Mouse (Mus musculus): ENCODE data around the gene Bnip1.

The Bnip1 gene

DNA sequence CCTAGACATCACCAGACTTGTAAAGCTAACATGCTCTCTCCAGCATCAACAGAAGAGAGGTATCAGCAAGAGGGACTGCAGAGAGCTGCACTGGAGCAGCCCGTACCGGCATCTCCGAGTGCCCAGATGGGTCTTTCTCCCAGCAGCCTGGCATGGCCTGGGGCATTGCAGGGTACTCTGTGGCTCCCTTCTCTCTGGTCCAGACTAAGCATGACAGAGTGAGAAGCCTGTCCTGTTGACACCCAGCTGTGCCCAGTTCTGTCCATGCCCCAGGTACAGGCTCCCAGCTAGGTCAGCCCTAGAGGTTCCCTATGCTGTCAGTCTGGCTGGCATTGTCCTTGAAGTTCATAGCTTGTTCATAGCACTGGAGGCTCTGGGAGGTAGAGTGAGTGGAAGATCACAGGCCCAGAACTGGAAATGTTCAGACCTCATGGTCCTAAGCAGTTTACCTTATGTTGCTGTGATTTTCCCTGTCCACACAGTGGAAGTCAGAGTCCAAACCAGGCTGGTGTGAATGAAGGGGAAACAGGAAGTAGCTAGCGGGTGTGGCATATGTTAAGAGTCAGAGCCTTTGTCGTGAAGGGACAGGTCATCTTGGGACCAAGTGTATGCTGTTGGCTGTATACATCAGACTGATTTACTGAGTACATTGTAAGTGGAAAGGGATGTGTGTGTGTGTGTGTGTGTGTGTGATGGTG lies 12.4 kb downstream of the Bnip1 start:
- DNase-seq (ENCODE audit: low read depth, low spot score), result no peak

DNA sequence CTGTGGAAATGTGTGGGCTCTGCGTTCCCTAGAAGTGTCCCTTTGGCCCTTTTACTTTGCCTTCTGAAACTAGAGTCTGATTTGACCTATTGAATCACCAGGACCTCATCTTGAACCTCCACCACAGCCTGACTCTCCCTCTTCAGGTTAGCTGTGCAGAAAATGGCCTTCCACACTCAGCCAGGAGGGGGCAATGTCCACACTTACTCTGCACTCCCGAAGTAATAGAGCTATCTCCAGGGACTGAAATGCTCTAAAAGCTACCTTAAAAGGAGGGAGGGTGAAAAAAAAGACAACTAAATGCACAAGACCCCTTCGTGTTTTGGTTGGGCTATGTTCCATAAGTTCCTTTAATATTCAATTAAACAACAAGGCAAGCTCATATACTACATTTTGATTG lies 13.9 kb downstream of the Bnip1 start:
- peak; percentile 42 for DNase-seq (ENCODE audit: low read depth, low spot score)

DNA sequence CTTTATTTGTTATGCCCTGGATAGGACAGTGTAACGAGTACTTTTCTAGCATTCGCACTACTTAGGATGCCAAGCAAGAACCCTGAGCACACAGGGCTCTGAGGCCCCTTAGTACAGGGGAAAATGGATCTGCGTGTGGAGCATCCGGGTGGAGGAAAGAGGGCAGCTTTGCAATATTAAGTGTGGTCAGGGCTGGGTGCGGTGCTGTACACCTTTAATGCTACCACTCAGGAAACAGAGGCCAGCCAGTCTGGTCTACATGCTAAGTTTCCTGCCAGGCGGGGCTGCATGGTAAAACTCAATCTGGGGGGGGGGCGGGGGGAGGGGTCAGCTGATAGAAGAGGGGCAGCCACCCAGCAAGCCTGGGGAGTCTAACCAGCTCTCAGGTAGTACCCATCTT lies 14.5 kb downstream of the Bnip1 start:
- DNase-seq (ENCODE audit: low read depth, low spot score), result no peak

DNA sequence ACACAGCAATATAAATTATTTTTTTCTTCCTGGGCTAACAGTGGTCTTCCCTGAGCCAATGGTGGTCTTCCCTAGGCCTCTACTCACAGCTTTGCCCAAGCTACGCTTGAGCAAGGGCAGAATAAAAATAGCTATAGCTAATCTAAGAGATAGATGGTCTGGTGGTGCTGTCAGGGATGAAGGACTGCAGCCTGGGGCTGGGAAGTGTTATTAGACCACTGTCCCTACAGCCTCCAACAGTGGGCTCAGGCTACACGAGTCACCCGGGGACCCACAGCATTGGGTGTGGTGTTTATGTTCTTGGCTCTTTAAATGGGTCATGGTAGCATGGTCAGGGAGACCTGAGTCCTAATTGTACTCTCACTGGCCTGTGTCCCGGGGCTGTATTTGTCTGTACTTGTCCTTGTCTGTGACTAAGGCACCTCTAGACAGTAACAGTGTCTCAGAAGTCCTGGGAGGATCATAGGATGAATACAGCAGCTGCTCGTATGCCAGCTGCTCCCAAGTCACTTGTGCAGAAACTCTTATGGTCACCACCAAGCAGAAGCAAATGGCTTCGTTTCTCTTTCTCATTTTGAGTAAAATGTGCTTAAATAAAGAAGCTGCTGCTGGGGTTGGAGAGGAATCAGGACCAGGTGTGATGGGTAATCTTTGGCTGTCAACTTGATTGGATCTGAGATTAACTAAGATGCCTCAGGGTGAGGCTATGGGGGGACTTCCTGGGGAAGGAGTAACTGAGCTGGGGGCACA lies 16.7 kb downstream of the Bnip1 start:
- DNase-seq (ENCODE audit: low read depth, low spot score), result no peak

DNA sequence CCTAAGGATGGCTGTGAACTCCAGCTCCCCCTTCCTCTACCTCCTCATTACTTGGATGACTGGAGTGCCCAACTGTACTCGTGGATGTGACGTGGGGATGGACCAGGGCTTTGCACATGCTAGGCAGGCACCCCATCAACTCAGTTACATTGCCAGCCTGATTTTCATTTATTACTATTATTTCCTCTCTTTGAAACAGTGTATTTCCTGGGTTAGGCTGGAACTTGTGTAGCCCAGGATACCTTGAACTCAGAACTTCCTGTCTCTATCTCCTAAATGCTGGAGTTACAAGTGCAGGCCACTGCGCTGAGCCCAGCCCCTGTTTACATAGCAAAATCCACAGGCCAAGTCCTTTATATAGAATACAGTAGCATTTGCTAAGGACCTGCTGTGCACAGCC lies 22.0 kb downstream of the Bnip1 start:
- no peak for DNase-seq (ENCODE audit: low read depth, low spot score)

DNA sequence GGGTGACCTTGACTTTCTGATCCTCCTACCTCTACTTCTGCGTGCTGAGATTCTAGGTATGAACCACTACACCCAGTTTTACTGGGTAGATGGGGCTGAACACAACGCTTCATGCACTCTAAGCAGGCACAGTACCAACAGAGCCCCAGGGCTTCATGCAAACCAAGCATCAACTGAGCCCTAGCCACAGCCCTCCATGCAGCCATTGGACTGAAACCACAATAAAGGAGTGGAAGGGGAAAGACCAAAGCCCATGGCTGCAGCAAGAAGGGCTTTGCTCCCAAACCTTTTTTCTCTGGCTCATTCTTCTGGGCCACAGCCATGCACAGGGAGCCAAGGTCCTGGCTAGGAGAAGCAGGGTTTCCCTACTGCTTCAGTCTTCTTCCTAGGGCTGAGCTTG lies 31.7 kb downstream of the Bnip1 start:
- DNase-seq (ENCODE audit: low read depth, low spot score), result no peak

DNA sequence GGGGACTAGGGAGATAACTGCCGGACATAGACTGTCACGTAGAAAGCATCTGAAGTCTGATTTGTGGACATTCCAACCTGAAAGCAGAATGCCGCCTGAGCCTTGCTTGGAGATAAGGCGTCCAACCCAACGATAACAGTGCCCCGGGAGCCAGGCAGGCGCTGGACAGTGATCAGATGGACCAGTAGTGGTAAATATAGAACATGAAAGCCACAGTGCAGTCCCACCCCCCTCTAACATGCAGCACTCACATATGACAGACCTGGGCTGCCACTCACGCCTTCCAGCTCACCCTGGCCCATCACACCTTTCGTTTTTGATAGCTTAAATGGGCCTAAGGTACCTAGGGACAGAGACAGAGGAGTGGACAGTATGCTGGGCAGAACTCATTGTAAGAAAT lies 32.6 kb downstream of the Bnip1 start:
- DNase-seq (ENCODE audit: low read depth, low spot score), result no peak

DNA sequence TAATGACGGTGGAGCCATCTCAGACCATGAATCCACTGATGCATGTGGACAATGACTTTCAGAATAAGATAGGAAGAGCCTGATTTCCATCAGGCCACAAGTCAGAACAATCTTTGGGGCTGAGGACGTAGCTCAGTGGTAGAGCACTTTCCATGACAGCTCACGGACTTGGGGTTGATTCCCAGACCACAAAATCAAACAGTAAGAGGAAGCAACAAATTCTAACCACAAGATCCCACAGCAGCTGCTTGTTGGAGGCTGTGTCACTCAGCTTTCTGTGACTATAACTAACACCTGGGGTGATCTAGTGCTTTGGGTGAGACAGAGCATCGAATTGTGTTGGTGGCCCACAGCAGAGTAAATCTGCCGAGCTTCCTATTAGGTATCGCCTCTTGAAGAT lies 35.9 kb downstream of the Bnip1 start:
- no peak for DNase-seq (ENCODE audit: low read depth, low spot score)

DNA sequence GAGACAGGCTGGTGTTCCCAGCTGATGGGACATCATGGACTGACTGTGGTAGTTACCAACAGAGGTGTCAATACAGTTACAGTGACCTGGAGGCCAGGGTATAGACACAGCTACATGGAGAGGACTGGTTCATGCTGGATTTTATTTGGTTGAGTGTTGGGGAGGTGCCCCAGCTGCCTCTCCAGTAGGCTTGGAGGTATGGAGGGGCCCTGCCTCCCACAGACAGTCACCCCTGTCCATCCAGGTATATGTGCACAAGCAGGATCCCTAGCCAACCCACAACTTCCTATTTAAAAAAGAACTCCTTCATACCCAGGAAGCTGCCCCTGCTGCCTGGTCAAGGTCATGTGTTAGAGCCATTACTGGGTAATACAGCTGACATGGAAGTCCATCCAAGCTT lies 36.9 kb downstream of the Bnip1 start:
- DNase-seq (ENCODE audit: low read depth, low spot score), result no peak

DNA sequence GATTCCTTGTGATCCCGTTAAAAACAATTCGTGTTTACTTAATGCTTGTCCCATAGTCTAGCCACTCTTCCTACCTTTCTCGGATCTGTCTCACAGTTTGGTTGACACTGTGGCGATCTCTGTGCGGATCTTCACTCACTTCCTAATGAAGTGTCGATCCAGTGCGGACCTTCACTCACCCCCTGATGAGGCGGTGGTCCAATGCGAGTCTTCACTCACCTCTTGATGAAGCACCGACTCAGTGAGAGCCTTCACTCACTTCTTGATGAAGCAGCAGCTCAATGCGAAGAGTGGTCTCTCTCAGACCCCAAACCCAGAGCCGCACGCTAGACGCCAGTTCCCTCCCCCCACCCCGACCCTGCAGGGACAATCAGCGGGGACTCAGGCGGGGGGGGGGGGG lies 45.3 kb downstream of the Bnip1 start:
- DNase-seq (ENCODE audit: low read depth, low spot score), result no peak

DNA sequence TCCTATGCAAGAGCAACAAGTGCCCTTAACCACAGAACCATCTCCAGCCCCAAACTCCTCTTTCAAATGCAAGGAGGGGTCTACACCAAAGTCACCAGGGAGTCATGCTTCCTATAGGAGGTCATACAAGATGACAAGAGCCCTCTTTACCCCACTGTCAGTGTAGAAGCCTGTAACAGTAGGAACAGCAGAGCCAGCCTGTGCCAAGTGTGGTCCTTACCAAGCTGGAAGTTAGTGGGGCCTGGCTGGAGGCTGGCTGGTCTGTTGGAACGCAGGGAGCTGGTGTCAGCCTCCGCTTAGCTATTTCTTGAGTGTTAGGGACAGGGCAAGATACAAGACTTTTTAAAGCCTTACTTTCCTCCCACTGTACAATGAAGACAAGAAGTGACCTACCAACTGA lies 52.9 kb downstream of the Bnip1 start:
- DNase-seq (ENCODE audit: low read depth, low spot score), result no peak

DNA sequence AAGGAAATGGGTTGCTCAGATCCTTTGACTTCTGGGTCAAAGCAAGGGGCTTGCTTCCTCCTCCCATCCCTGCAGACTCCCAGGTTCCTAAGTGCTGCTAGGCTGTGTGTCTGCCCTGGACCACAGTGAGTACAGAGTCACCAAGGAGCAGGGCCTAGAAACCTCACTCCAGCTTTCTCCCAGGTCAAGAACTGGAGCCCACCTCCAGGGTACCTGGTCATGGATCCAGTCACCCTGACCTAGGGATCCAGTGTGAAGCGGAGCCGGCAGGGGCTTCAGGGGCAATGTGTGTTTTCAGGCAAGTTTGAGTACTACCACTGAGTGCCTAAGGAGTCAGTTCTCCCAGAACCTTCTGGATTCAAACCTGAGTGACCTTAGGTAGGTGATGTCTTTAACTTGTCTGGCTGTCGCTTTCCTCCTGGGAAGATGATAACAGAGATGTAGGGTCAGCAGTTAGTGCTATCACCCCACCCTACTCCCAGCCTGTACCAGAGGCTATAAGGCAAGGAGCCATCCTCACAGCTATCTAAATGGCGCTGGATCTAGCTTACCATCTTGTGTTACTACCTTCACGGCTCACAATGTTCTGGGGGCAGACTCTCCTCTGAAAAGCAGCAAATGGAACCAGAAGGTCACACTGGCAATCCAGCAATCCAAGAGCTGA lies 53.6 kb downstream of the Bnip1 start:
- DNase-seq (ENCODE audit: low read depth, low spot score), result no peak

DNA sequence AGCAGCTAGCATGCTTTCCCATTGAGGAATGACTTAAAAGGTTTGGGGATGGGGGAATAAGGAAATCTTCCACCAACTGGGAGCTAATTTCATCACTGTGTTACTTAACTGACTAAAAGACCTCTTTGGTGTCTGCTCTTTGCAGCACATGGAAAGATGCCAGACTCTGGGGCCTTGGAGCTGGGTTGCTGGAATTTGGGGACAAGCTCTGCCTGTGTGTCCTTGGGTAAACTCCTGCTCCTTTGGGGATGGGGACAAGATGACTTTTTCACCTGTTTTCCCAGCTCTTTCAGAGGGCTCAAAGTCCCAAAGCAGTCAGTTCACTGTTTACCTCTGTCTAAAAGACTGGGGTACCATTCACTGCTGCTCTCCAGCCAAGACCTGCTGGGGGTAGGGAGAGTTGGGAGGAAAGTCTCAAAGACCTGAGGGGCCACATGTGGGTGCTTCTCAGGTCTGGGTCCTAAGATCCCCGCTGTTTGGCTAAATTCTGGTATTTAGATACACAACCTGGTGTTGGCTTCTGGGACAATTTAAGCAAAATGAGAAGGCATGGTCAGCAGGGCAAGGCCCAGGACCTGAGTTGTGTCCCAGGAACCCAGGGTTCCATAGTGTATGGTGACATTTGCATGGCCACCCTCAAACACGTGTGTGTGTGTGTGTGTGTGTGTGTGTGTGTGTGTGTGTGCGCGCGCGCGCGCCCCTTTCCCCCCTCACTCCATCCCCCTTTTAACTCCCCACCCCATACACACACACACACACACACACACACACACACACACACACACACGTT lies 54.3 kb downstream of the Bnip1 start:
- DNase-seq (ENCODE audit: low read depth, low spot score), result no peak

DNA sequence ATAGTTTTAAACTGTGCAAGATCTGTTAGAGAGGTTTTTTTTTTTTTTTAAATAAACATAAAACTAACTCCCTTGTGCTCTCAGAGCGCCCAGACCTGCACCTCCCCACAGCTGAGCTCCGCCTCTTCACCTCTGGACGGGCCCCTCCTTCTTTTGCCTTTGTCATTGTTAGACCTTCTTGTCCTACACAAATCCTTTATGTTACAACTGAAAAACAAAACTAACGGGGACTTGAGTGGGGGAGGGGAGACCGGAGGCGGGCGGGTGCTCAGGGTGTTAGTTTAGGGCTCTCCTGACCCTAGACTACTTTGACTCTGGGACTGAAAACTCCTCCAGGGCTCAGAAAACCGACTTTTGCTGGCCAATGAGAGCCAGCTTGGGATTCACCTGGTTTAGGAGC lies 55.1 kb downstream of the Bnip1 start:
- no peak for DNase-seq (ENCODE audit: low read depth, low spot score)

DNA sequence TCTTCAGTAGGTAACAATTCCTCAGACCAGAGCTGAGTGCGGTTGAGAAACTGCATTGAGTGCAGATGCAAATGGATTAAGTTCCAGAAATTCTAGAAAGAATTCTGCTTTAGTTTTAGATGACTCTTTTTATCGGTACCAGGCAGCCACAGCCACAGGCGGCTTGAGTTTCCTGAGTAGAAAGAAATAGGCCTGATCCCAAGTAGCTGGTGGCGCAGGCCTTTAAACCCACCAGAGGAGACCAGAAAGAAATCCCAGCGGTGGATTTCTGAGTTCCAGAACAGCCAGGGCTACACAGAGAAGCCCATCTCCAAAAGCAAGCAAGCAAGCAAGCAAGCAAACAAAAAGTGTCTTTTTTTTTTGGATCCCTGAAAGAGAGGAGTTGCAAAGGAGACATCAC lies 55.5 kb downstream of the Bnip1 start:
- no peak for DNase-seq (ENCODE audit: low read depth, low spot score)

DNA sequence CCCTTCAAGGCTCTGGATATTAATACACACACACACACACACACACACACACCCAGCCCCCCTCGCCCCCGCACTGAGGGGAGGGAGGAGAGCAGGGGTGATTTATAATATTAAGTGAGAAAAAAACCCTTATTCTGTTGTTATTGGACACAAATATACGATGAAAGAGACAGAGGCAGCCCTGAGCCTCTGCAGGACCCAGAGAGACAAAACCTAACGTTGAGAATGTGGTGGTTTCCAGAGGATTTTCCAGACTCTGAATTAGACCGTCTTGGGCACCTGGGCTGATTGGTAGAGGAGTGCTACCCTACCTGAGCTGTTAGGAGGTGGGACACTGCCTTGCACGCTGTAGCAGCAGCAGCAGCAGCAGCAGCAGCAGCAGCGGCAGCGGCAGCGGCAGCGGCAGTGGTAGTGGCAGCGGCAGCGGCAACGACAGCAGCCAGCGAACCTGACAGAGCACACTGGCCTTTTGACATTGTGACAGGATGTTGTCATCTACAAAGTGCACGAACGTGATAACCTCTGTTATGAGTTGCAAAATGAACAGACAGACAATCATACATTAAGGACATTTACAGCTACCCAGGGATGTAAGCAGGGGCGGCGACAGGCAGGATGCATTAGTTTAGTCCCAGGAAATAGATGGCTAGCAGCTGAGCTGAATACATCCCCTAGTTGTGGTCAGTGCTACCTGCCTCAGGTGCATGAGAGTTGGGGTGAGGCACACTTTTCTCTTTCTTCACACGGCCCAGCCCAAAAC lies 56.1 kb downstream of the Bnip1 start:
- peak; percentile 21 for DNase-seq (ENCODE audit: low read depth, low spot score)

DNA sequence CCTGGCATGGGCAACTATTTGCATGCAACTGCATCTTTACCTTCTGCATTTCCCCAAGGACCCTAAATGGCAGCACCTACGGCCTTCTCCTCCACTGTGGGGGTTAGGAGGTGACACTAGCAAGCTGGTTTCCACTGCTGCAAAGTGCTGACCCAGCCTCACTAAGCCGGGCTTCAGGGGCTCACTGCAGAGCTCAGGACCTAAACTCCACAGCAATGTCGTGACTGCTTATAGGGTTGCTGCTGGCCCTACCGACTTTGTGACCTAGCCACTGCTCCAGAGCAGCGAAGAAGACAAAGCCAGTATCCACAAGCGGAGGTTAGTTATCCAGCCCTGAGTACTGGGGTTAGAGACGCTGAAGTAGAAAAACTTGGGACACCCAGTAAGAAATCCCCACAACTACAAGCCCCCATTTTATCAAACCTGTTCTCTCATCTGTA lies 56.7 kb downstream of the Bnip1 start:
- no peak for DNase-seq (ENCODE audit: low read depth, low spot score)

DNA sequence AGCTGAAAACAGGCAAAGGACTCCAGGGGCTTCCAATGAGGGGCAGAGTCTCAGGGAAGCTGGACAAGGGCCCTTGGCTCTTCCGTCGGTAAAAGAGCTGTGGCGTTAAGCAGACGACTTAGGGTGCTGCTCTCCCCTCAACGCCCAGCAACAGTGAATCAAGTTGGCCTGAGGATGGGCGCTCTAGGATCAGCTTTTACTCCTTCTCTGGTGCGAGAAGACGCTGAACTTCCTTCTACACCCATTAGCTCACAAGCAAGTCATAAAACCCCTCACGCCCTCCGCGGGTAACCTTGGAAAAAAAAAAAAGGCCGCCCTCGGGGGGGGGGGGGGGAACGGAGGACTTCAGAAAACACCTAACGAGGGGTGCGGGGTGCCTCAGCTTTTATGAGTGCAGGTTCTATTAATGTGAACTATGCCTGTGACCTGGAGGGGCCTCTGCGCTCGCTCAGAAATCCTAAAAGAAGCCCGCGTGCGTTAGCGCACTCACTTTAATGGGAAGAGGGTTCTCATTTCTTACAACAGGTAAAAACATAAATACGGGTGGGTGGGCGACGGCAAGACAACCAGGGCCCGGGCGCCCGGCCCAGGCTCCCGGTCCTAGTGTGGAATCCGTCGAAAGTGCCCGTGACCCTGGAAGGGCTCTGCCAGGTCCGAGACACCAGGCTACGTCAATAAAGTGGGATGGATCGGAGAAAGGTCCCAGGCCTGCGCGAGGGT lies 57.5 kb downstream of the Bnip1 start:
- no peak for DNase-seq (ENCODE audit: low read depth, low spot score)

DNA sequence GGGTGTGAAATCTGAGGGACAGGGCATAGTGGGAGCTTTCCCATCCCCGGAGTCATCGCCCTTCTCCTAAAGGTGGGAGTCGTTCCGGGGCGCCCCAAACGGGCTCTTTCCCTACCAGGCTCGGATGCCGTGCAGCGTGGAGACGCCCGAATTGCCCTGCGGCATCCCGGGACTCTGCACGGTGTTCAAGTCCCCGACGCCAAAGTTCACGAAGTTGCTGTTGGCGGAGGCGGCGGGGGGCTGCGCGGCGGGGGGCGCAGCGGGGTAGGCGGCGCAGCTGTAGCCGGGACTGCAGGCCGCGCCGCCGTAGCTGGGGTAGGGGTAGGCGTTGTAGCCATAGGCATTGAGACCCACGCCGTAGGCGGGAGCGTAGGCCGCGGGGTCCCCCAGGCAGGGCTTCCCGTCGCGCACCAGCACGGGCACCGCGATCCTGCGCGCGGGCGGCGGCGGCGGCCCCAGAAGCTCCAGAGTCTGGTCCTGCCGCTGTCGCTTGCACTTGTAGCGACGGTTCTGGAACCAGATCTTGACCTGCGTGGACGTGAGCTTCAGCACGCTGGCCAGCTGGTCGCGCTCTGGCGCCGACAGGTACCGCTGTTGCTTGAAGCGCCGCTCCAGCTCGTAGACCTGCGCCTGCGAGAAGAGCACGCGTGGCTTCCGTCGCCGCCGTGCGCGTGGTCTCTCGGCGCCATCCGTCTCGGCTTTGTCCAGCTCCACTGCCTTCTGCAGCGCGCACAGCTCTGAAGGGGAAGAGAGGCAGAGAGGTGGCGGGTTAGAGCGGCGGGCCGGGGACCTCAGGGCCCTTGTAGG lies 58.2 kb downstream of the Bnip1 start:
- no peak for DNase-seq (ENCODE audit: low read depth, low spot score)

Measured in CD4-positive helper T cell, adult 2 months (primary cell).